Mouse (Mus musculus): ENCODE results near the gene Fyb.

DNA sequence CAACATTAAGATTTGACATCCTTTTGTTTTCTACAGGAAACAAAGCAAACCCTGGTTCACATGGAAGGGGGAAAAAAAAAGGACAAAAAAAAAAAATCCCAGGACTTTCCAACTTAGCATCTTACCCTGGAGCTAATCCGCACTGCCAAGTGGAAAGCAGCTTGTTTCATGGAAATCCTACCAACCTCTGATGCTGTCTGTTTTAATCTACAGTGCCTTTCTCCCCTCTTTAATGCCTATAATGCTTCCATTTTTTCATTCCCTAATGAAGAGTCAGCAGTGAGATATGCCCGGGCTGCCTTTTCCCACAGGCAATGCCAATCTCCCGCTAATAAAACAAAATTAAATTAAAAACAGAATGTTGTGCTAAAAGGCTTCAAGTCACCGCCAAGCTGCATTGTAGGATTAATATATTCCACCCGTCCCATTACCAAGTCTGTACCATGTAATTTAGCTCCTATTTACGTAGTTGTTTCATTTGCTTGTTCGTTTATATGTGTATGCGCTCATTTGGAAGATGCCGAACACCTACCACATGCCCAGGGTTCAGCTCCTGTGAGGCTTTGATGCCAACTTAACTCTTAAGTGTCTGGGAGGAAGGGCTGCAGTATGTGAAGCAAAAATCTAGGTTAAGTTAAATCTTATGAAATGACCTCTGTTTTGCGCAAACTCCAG lies 24.1 kb upstream of the Fyb start:
- no peak for TF ChIP-seq CTCF (IDR thresholded peaks at IDR 0.05; ENCODE audit: control insufficient read depth, insufficient read depth, insufficient read length)
- no peak for TF ChIP-seq CEBPB (IDR thresholded peaks at IDR 0.05; ENCODE audit: low read depth)
- no peak for TF ChIP-seq MAX (IDR thresholded peaks at IDR 0.05)
- no peak for TF ChIP-seq USF1 (IDR thresholded peaks at IDR 0.05; ENCODE audit: low read depth)
- TF ChIP-seq FOSL1 (IDR thresholded peaks at IDR 0.05; ENCODE audit: insufficient read depth, low read length, poor library complexity, severe bottlenecking): no peak
- TF ChIP-seq MYOD1 (IDR thresholded peaks at IDR 0.05; ENCODE audit: control insufficient read depth, insufficient read length, low read depth): no peak
- no peak for TF ChIP-seq MYOG (IDR thresholded peaks at IDR 0.05; ENCODE audit: control insufficient read depth, extremely low read depth, insufficient read length)
